Mouse (Mus musculus): Measurements from ENCODE around the gene Atg3. TPM values are rescaled to one million over a fixed set of nuclear protein-coding genes. Genes with fewer than 3 reads are reported as not detected.

Atg3 gene
- polyA plus RNA-seq, 1 experiment from 2014 or later = 38.8 TPM

- no peaks in the 10 kb centered on the region for H3K4me1 ChIP-seq (replicated peaks; ENCODE audit: control insufficient read depth, insufficient read depth)
- no peak overlapping the region for H3K4me2 ChIP-seq (replicated peaks; ENCODE audit: low read depth)
- H3K27ac ChIP-seq (replicated peaks) = no peak overlapping the region
- H3K36me3 ChIP-seq (ENCODE audit: control insufficient read depth, insufficient read depth, low read length) = no peaks in the 10 kb centered on the region
- no peak for ATAC-seq (ENCODE audit: low FRiP score, low TSS enrichment)
- no peak for TF ChIP-seq EP300 (optimal IDR thresholded peaks at IDR 0.05)
- TF ChIP-seq CTCF (IDR thresholded peaks at IDR 0.05; ENCODE audit: low read depth) = no peak
- H3K9me3 ChIP-seq (ENCODE audit: control insufficient read depth, low read length) = no peaks in the 10 kb centered on the region
- H3K4me3 ChIP-seq (ENCODE audit: low read depth, low read length) = no peak overlapping the region
- no peaks in the 10 kb centered on the region for H3K27me3 ChIP-seq (ENCODE audit: control insufficient read depth, insufficient read depth, low read length)
- 70% methylated on average over 2 of the region's 2 CpGs for WGBS
- no peak for DNase-seq (ENCODE audit: low spot score)
- H3K9ac ChIP-seq (ENCODE audit: low read length) = no peak overlapping the region
These were observed 63.4 kb downstream of the Atg3 start for GRCm38 (mm10) chr16:45222016-45222415.

- Histone ChIP-seq H3K27me3 (ENCODE audit: control insufficient read depth, insufficient read depth, low read length) (no peaks in the 10 kb centered on the region), H3K9ac (ENCODE audit: low read length) (no peak overlapping the region), H3K27ac (replicated peaks) (no peak overlapping the region), H3K9me3 (ENCODE audit: control insufficient read depth, low read length) (no peaks in the 10 kb centered on the region), H3K36me3 (ENCODE audit: control insufficient read depth, insufficient read depth, low read length) (no peaks in the 10 kb centered on the region), H3K4me3 (ENCODE audit: low read depth, low read length) (no peak overlapping the region), H3K4me2 (replicated peaks; ENCODE audit: low read depth) (no peak overlapping the region), H3K4me1 (replicated peaks; ENCODE audit: control insufficient read depth, insufficient read depth) (no peaks in the 10 kb centered on the region)
- ATAC-seq (ENCODE audit: low FRiP score, low TSS enrichment) (no peak), DNase-seq (ENCODE audit: low spot score) (no peak)
- 75% methylated on average over 3 of the region's 3 CpGs for WGBS
- TF ChIP-seq CTCF (IDR thresholded peaks at IDR 0.05; ENCODE audit: low read depth) = no peak
- no peak for TF ChIP-seq EP300 (optimal IDR thresholded peaks at IDR 0.05)
These were observed 64.2 kb downstream of the Atg3 start for GRCm38 (mm10) chr16:45222771-45223170.

GRCm38 (mm10) chr16:45223648-45224388, 65.2 kb downstream of the Atg3 start, which contains the start of gene Btla:
TSS of gene Btla (plus strand) at chr16:45224315.
- Histone ChIP-seq H3K9ac (ENCODE audit: low read length) (no peak within 1 kb of the TSS), H3K27ac (replicated peaks) (no peak within 1 kb of the TSS), H3K4me3 (ENCODE audit: low read depth, low read length) (no peak within 1 kb of the TSS), H3K4me2 (replicated peaks; ENCODE audit: low read depth) (no peak within 1 kb of the TSS), H3K36me3 (ENCODE audit: control insufficient read depth, insufficient read depth, low read length) (no peaks in the 10 kb centered on the region), H3K9me3 (ENCODE audit: control insufficient read depth, low read length) (no peaks in the 10 kb centered on the region), H3K4me1 (replicated peaks; ENCODE audit: control insufficient read depth, insufficient read depth) (no peaks in the 10 kb centered on the region), H3K27me3 (ENCODE audit: control insufficient read depth, insufficient read depth, low read length) (no peaks in the 10 kb centered on the region)
- TF ChIP-seq EP300 (optimal IDR thresholded peaks at IDR 0.05) (no peak), CTCF (IDR thresholded peaks at IDR 0.05; ENCODE audit: low read depth) (no peak)
- ATAC-seq (ENCODE audit: low FRiP score, low TSS enrichment) (no peak), DNase-seq (ENCODE audit: low spot score) (no peak)
- WGBS = 54% methylated on average over 10 of the region's 10 CpGs

DNA sequence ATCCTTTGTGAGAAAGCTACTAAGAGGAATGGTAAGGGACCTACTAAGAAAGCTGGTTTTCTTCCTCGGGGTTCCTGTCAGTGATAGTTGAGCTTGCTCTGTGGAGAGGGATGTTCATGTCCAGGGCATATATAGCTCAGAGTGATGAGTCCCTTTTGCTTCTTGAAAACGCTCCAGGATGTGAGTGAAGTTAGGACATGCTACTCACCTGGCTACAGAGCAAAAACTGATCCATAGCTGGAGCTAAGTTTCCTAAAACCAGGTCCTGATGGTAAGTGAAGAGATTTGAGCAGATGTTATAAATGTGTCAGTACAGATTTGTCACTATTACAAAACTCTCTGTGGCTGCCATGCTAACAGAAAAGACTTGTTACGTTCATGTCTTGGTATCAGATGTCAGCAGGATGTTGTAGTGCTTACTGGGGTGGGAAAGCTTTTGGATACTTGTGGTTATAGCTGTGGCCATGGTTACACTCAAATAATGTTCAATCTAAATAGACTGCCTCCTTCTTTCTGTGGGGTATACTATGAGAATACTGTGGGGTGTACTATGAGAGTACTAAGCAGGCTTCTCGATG, 65.9 kb downstream of the Atg3 start:
- ATAC-seq (ENCODE audit: low FRiP score, low TSS enrichment) = no peak
- Histone ChIP-seq H3K27me3 (ENCODE audit: control insufficient read depth, insufficient read depth, low read length) (no peaks in the 10 kb centered on the region), H3K27ac (replicated peaks) (no peak overlapping the region), H3K4me2 (replicated peaks; ENCODE audit: low read depth) (no peak overlapping the region), H3K9me3 (ENCODE audit: control insufficient read depth, low read length) (no peaks in the 10 kb centered on the region), H3K36me3 (ENCODE audit: control insufficient read depth, insufficient read depth, low read length) (no peaks in the 10 kb centered on the region), H3K9ac (ENCODE audit: low read length) (no peak overlapping the region), H3K4me1 (replicated peaks; ENCODE audit: control insufficient read depth, insufficient read depth) (no peaks in the 10 kb centered on the region), H3K4me3 (ENCODE audit: low read depth, low read length) (no peak overlapping the region)
- TF ChIP-seq EP300 (optimal IDR thresholded peaks at IDR 0.05) (no peak), CTCF (IDR thresholded peaks at IDR 0.05; ENCODE audit: low read depth) (no peak)
- DNase-seq (ENCODE audit: low spot score) = no peak
- 73% methylated on average over 4 of the region's 4 CpGs for WGBS

GRCm38 (mm10) chr16:45227002-45227401, 68.4 kb downstream of the Atg3 start:
- H3K36me3 ChIP-seq (ENCODE audit: control insufficient read depth, insufficient read depth, low read length) = no peaks in the 10 kb centered on the region
- H3K4me1 ChIP-seq (replicated peaks; ENCODE audit: control insufficient read depth, insufficient read depth) = no peaks in the 10 kb centered on the region
- DNase-seq (ENCODE audit: low spot score) (no peak), ATAC-seq (ENCODE audit: low FRiP score, low TSS enrichment) (no peak)
- H3K9ac ChIP-seq (ENCODE audit: low read length) = no peak overlapping the region
- no peak overlapping the region for H3K4me3 ChIP-seq (ENCODE audit: low read depth, low read length)
- H3K9me3 ChIP-seq (ENCODE audit: control insufficient read depth, low read length) = no peaks in the 10 kb centered on the region
- H3K27ac ChIP-seq (replicated peaks) = no peak overlapping the region
- H3K4me2 ChIP-seq (replicated peaks; ENCODE audit: low read depth) = no peak overlapping the region
- WGBS = 84% methylated on average over 1 of the region's 1 CpGs
- TF ChIP-seq EP300 (optimal IDR thresholded peaks at IDR 0.05) = no peak
- TF ChIP-seq CTCF (IDR thresholded peaks at IDR 0.05; ENCODE audit: low read depth) = no peak
- no peaks in the 10 kb centered on the region for H3K27me3 ChIP-seq (ENCODE audit: control insufficient read depth, insufficient read depth, low read length)

DNA sequence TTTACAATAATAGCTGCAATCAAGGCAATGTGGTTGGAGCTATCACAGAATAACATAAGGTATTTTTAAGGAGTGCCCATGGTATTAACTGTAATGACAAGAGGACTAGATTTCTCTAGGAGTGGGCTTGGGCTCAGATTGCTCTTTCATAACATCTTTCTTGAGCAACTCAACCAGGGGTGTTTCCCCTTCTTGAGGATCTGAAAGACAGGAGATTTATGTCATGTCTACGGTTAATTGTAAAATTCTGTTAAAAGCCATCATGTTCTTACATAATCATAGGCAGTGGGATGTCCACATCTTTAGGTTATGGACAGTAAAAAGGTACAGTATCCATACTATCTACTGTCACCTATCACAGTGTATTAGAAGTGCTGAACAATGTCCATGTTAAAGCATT, 72.7 kb downstream of the Atg3 start:
- H3K4me1 ChIP-seq (replicated peaks; ENCODE audit: control insufficient read depth, insufficient read depth) = no peaks in the 10 kb centered on the region
- H3K4me3 ChIP-seq (ENCODE audit: low read depth, low read length) = no peak overlapping the region
- no peak overlapping the region for H3K27ac ChIP-seq (replicated peaks)
- DNase-seq (ENCODE audit: low spot score) (no peak), ATAC-seq (ENCODE audit: low FRiP score, low TSS enrichment) (no peak)
- WGBS = 82% methylated on average over 1 of the region's 1 CpGs
- no peaks in the 10 kb centered on the region for H3K27me3 ChIP-seq (ENCODE audit: control insufficient read depth, insufficient read depth, low read length)
- no peaks in the 10 kb centered on the region for H3K9me3 ChIP-seq (ENCODE audit: control insufficient read depth, low read length)
- H3K36me3 ChIP-seq (ENCODE audit: control insufficient read depth, insufficient read depth, low read length) = no peaks in the 10 kb centered on the region
- no peak overlapping the region for H3K4me2 ChIP-seq (replicated peaks; ENCODE audit: low read depth)
- TF ChIP-seq EP300 (optimal IDR thresholded peaks at IDR 0.05) (no peak), CTCF (IDR thresholded peaks at IDR 0.05; ENCODE audit: low read depth) (no peak)
- no peak overlapping the region for H3K9ac ChIP-seq (ENCODE audit: low read length)

Data from stomach, postnatal 0 days (tissue).